Mouse (Mus musculus): Measurements from ENCODE around the gene Calhm3. TPM values are rescaled to one million over a fixed set of nuclear protein-coding genes. Genes with fewer than 3 reads are reported as not detected.
A peak's percentile ranks its signal among the peaks of the same experiment; 100 is the strongest.

Calhm3 gene
- polyA plus RNA-seq, 1 experiment from 2014 or later, result not detected

GRCm38 (mm10) chr19:47184736-47185135 is 27.2 kb upstream of the Calhm3 start:
- no peak for TF ChIP-seq CTCF (IDR thresholded peaks at IDR 0.05)
- CTCF ChIA-PET, result interaction anchor here (1.0 kb wide), 1 partner anchor 50 kb away, joined by 3 read pairs; no protein-coding TSS in a partner anchor
- DNase-seq (ENCODE audit: low read depth, low spot score), result no peak
- POLR2A ChIA-PET, result no interaction called here
- H3K27me3 ChIP-seq, result peaks cover 35% of the 10 kb centered on the region
- in situ Hi-C loops (cut with MboI; ENCODE audit: low pct_unique_long_range_greater_than_20kb), result no loop called here
- no peak for ATAC-seq

GRCm38 (mm10) chr19:47184221-47184620 is 26.7 kb upstream of the Calhm3 start:
- peaks cover 38% of the 10 kb centered on the region for H3K27me3 ChIP-seq
- ChIA-PET CTCF (interaction anchor here (1.0 kb wide), 1 partner anchor 49 kb away, joined by 3 read pairs; no protein-coding TSS in a partner anchor), POLR2A (no interaction called here)
- DNase-seq (ENCODE audit: low read depth, low spot score) (no peak), ATAC-seq (no peak)
- in situ Hi-C loops (cut with MboI; ENCODE audit: low pct_unique_long_range_greater_than_20kb), result no loop called here
- TF ChIP-seq CTCF (IDR thresholded peaks at IDR 0.05), result no peak

- DNase-seq (ENCODE audit: low read depth, low spot score) (no peak), ATAC-seq (no peak)
- POLR2A ChIA-PET, result no interaction called here
- CTCF ChIA-PET, result no interaction called here
- TF ChIP-seq CTCF (IDR thresholded peaks at IDR 0.05), result no peak
- in situ Hi-C loops (cut with MboI; ENCODE audit: low pct_unique_long_range_greater_than_20kb), result no loop called here
- peaks cover 48% of the 10 kb centered on the region for H3K27me3 ChIP-seq
Observed at GRCm38 (mm10) chr19:47180011-47180410, 22.4 kb upstream of the Calhm3 start.

GRCm38 (mm10) chr19:47179272-47179809 is 21.8 kb upstream of the Calhm3 start:
- ChIA-PET POLR2A (no interaction called here), CTCF (no interaction called here)
- no peak for TF ChIP-seq CTCF (IDR thresholded peaks at IDR 0.05)
- DNase-seq (ENCODE audit: low read depth, low spot score) (no peak), ATAC-seq (no peak)
- peaks cover 48% of the 10 kb centered on the region for H3K27me3 ChIP-seq
- in situ Hi-C loops (cut with MboI; ENCODE audit: low pct_unique_long_range_greater_than_20kb), result loop anchor here (5.0 kb wide), 2 partner anchors 78 to 153 kb away; no protein-coding TSS in a partner anchor

- CTCF ChIA-PET, result interaction anchor here (1.4 to 1.5 kb wide), 2 partner anchors 81 to 85 kb away, joined by 4 to 5 read pairs; no protein-coding TSS in a partner anchor
- ATAC-seq, result no peak
- peaks cover 48% of the 10 kb centered on the region for H3K27me3 ChIP-seq
- no peak for DNase-seq (ENCODE audit: low read depth, low spot score)
- POLR2A ChIA-PET, result no interaction called here
- in situ Hi-C loops (cut with MboI; ENCODE audit: low pct_unique_long_range_greater_than_20kb), result loop anchor here (5.0 kb wide), 2 partner anchors 79 to 154 kb away; no protein-coding TSS in a partner anchor
- no peak for TF ChIP-seq CTCF (IDR thresholded peaks at IDR 0.05)
Observed at GRCm38 (mm10) chr19:47178431-47179271, 21.1 kb upstream of the Calhm3 start, which contains the start of gene Neurl1a. Gene Neurl1a (plus strand): TSS chr19:47178820.

GRCm38 (mm10) chr19:47178001-47178400 is 20.4 kb upstream of the Calhm3 start:
- peaks cover 50% of the 10 kb centered on the region for H3K27me3 ChIP-seq
- ChIA-PET POLR2A (interaction anchor here (1.0 kb wide), 1 partner anchor 83 kb away, joined by 3 read pairs; no protein-coding TSS in a partner anchor), CTCF (interaction anchor here (1.4 to 1.5 kb wide), 2 partner anchors 82 to 85 kb away, joined by 4 to 5 read pairs; no protein-coding TSS in a partner anchor)
- in situ Hi-C loops (cut with MboI; ENCODE audit: low pct_unique_long_range_greater_than_20kb), result loop anchor here (5.0 kb wide), 2 partner anchors 79 to 154 kb away; no protein-coding TSS in a partner anchor
- DNase-seq (ENCODE audit: low read depth, low spot score), result no peak
- ATAC-seq, result no peak
- no peak for TF ChIP-seq CTCF (IDR thresholded peaks at IDR 0.05)

GRCm38 (mm10) chr19:47176916-47177505 is 19.4 kb upstream of the Calhm3 start:
- peaks cover 52% of the 10 kb centered on the region for H3K27me3 ChIP-seq
- peak; percentile 45 for ATAC-seq
- CTCF ChIA-PET, result interaction anchor here (1.2 to 1.5 kb wide), 4 partner anchors 83 to 179 kb away, joined by 3 to 5 read pairs (median 4); no protein-coding TSS in a partner anchor
- TF ChIP-seq CTCF (IDR thresholded peaks at IDR 0.05), result no peak
- in situ Hi-C loops (cut with MboI; ENCODE audit: low pct_unique_long_range_greater_than_20kb), result loop anchor here (5.0 kb wide), 2 partner anchors 80 to 155 kb away; no protein-coding TSS in a partner anchor
- no peak for DNase-seq (ENCODE audit: low read depth, low spot score)
- POLR2A ChIA-PET, result interaction anchor here (0.6 to 1.0 kb wide), 3 partner anchors 84 to 250 kb away, joined by 3 to 5 read pairs (median 3); no protein-coding TSS in a partner anchor

- no peak for ATAC-seq
- ChIA-PET CTCF (interaction anchor here (0.9 to 1.3 kb wide), 6 partner anchors 9 to 167 kb away, joined by 3 to 4 read pairs (median 3); no protein-coding TSS in a partner anchor), POLR2A (no interaction called here)
- peak; percentile 57 for TF ChIP-seq CTCF (IDR thresholded peaks at IDR 0.05)
- in situ Hi-C loops (cut with MboI; ENCODE audit: low pct_unique_long_range_greater_than_20kb), result loop anchor here (5.0 kb wide), 2 partner anchors 82 to 157 kb away; no protein-coding TSS in a partner anchor
- DNase-seq (ENCODE audit: low read depth, low spot score), result no peak
- H3K27me3 ChIP-seq, result peaks cover 40% of the 10 kb centered on the region
Observed at GRCm38 (mm10) chr19:47175472-47175871, 17.9 kb upstream of the Calhm3 start.

- DNase-seq (ENCODE audit: low read depth, low spot score) (no peak), ATAC-seq (no peak)
- peaks cover 30% of the 10 kb centered on the region for H3K27me3 ChIP-seq
- ChIA-PET POLR2A (no interaction called here), CTCF (interaction anchor here (0.6 to 1.3 kb wide), 7 partner anchors 12 to 168 kb away, joined by 3 to 4 read pairs (median 3); no protein-coding TSS in a partner anchor)
- in situ Hi-C loops (cut with MboI; ENCODE audit: low pct_unique_long_range_greater_than_20kb), result no loop called here
- peak; percentile 79 for TF ChIP-seq CTCF (IDR thresholded peaks at IDR 0.05)
Observed at GRCm38 (mm10) chr19:47174515-47174914, 17.0 kb upstream of the Calhm3 start.
